Mouse (Mus musculus) CD4-positive naive resting alpha-beta T cell, adult 76 days (primary cell): ENCODE data around the gene Vmn1r47. TPM values are rescaled to one million over a fixed set of nuclear protein-coding genes. Genes with fewer than 3 reads are reported as not detected.

ENCODE experiments used
- total RNA-seq: library from RNA; stranded (reverse); gene quantifications from one replicate; pipeline ENCODE4 v1.2.4, GENCODE M21; 2023

Gene Vmn1r47
- total RNA-seq: not detected

GRCm38 (mm10) chr6:90015847-90016246, at the start of gene Vmn1r47:
TSS of gene Vmn1r47 (plus strand) at chr6:90016147.

DNA sequence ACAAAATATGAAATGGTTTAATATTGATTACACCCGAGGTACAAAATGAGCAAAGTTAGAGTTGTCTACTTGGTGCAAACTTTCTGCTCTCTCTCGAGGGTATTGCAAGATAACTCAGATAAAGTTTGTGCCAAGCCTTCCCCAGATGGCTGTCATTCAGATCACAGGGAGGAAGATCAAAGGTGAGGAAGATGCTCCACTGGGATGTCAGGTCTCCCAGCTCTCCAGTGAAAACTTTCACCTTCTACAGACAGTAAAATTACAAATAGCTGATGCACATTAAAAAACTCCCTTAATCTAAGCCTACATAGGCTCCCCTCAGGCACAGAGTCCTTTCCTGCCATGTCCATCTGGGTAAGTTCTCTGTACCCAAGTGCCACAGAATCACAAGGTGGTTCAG, 46.9 kb upstream of the Vmn1r47 start, which contains the start of gene Vmn1r46:
Gene Vmn1r46, plus strand, starts transcription at position 301 of the 400 bp plus-strand sequence.

DNA sequence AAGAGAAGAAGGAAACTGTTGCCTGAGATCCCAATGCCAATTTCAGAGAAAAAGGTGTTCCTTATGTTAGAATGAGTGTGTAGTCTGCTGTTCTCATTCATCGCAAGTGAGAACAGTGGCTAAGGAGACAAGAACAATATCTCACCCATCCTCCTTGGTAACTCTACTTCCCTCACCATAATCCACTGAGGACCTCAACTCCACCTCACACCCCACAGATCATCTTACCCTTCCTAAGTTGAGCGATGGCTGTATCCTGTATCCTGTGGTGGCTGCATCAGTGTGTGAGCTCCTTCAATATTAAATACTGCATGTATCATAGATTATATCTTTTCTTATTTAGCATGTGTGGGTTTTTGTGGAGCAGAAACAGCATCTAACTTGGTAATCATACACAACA, 20.8 kb downstream of the Vmn1r47 start, which contains the start of gene Vmn1r48:
Gene Vmn1r48, minus strand, starts transcription at position 101 of the 400 bp plus-strand sequence.

Other genes with a start within 250 kb of the Vmn1r47 start
- not detected for gene Vmn1r42, start 139.7 kb upstream of the Vmn1r47 start, total RNA-seq
- not detected for gene Vmn1r43, start 139.7 kb upstream of the Vmn1r47 start, total RNA-seq
- gene Vmn1r44, start 132.5 kb upstream of the Vmn1r47 start, total RNA-seq: not detected
- gene Vmn1r45, start 75.5 kb upstream of the Vmn1r47 start, total RNA-seq: not detected
- gene Vmn1r46, start 46.8 kb upstream of the Vmn1r47 start, total RNA-seq: not detected
- not detected for gene Vmn1r48, start 20.7 kb downstream of the Vmn1r47 start, total RNA-seq
- not detected for gene Vmn1r49, start 62.4 kb downstream of the Vmn1r47 start, total RNA-seq
- gene Vmn1r50, start 85.3 kb downstream of the Vmn1r47 start, total RNA-seq: not detected
- not detected for gene Vmn1r51, start 106.4 kb downstream of the Vmn1r47 start, total RNA-seq
- not detected for gene Vmn1r52, start 158.7 kb downstream of the Vmn1r47 start, total RNA-seq
- not detected for gene V1ra8, start 186.6 kb downstream of the Vmn1r47 start, total RNA-seq
- gene Vmn1r53, start 208.3 kb downstream of the Vmn1r47 start, total RNA-seq: not detected
- not detected for gene Vmn1r54, start 230.2 kb downstream of the Vmn1r47 start, total RNA-seq